Mouse (Mus musculus) MEL (cell line): Measurements from ENCODE around the gene Fdxacb1.

Experiments
- CHD1 ChIP-seq: IDR thresholded peaks from 2 replicates; pipeline ENCODE4 v1.6.1; 2012; ENCODE audit warnings: low read depth, mild to moderate bottlenecking, inconsistent platforms, low read length, improper control_type of control experiment
- CTCF ChIP-seq, 3 experiments: IDR thresholded peaks in 2 of 3; conservative IDR thresholded peaks in 1 of 3; 2 replicates each; pipeline ENCODE4 v1.5.1; 2011 to 2012; ENCODE audit warnings: low read length in 3 of 3, low read depth in 2 of 3, mild to moderate bottlenecking in 2 of 3, improper control_type of control experiment in 1 of 3, inconsistent platforms in 1 of 3, mixed read lengths in 1 of 3, moderate library complexity in 1 of 3; ENCODE audit not compliant: control insufficient read depth in 1 of 3, insufficient read depth in 1 of 3, poor library complexity in 1 of 3, severe bottlenecking in 1 of 3
- EP300 ChIP-seq, 2 experiments: IDR thresholded peaks; 2 replicates each; pipeline ENCODE4 v1.6.1; 2011; ENCODE audit warnings: improper control_type of control experiment in 2 of 2, low read length in 2 of 2, low read depth in 1 of 2, mild to moderate bottlenecking in 1 of 2
- ETS1 ChIP-seq: IDR thresholded peaks from 2 replicates; pipeline ENCODE4 v1.6.1; 2012; ENCODE audit warnings: low read depth, mild to moderate bottlenecking, inconsistent platforms, low read length, improper control_type of control experiment, moderate library complexity
- MAFK ChIP-seq: IDR thresholded peaks from 2 replicates; pipeline ENCODE4 v1.6.1; 2011; ENCODE audit warnings: low read depth, mild to moderate bottlenecking, low read length, improper control_type of control experiment, borderline replicate concordance
- MAX ChIP-seq: IDR thresholded peaks from 2 replicates; pipeline ENCODE4 v1.6.1; 2011; ENCODE audit warnings: low read length, improper control_type of control experiment
- NELFE ChIP-seq: IDR thresholded peaks from 2 replicates; pipeline ENCODE4 v1.6.1; 2011; ENCODE audit warnings: low read depth, low read length, improper control_type of control experiment
- POLR2A ChIP-seq, 2 experiments: IDR thresholded peaks; 2 replicates each; pipeline ENCODE4 v1.6.1; 2011 to 2012; ENCODE audit warnings: low read length in 2 of 2, mild to moderate bottlenecking in 2 of 2, control low read depth in 1 of 2, improper control_type of control experiment in 1 of 2, low read depth in 1 of 2, moderate library complexity in 1 of 2; ENCODE audit not compliant: control insufficient read depth in 1 of 2, insufficient read depth in 1 of 2, poor library complexity in 1 of 2
- POLR2AphosphoS2 ChIP-seq: IDR thresholded peaks from 2 replicates; pipeline ENCODE4 v1.6.1; 2011; ENCODE audit warnings: low read length, improper control_type of control experiment
- ZNF384 ChIP-seq: IDR thresholded peaks from 2 replicates; pipeline ENCODE4 v1.6.1; 2012; ENCODE audit warnings: low read depth, mild to moderate bottlenecking, inconsistent platforms, low read length, improper control_type of control experiment

- no peak for TF ChIP-seq MAFK
- no peak for TF ChIP-seq POLR2AphosphoS2
- TF ChIP-seq CTCF (IDR thresholded peaks at IDR 0.05 in 2 of 3, conservative IDR thresholded peaks at IDR 0.05 in 1 of 3; ENCODE audit: control insufficient read depth in 1 of 3, insufficient read depth in 1 of 3, low read depth in 2 of 3, low read length in 3 of 3, poor library complexity in 1 of 3, severe bottlenecking in 1 of 3): no peak
- no peak for TF ChIP-seq MAX
- no peak for TF ChIP-seq ZNF384
- TF ChIP-seq ETS1: no peak
- TF ChIP-seq POLR2A (IDR thresholded peaks at IDR 0.05; ENCODE audit: control insufficient read depth in 1 of 2, insufficient read depth in 1 of 2, low read depth in 1 of 2, low read length in 2 of 2, poor library complexity in 1 of 2): no peak
- no peak for TF ChIP-seq EP300 (IDR thresholded peaks at IDR 0.05; ENCODE audit: low read depth in 1 of 2, low read length in 2 of 2)
- no peak for TF ChIP-seq NELFE
- no peak for TF ChIP-seq CHD1
Observed at GRCm38 (mm10) chr9:50775662-50776126, 7.7 kb downstream of the Fdxacb1 start.
